Mouse (Mus musculus): ENCODE results near the gene Shld2. TPM values are rescaled to one million over a fixed set of nuclear protein-coding genes. Genes with fewer than 3 reads are reported as not detected.

Shld2 gene
- polyA plus RNA-seq, 1 experiment: 2.7 TPM

- H3K79me3 ChIP-seq (ENCODE audit: low read depth): no peaks in the 10 kb centered on the region
- TF ChIP-seq CEBPB (IDR thresholded peaks at IDR 0.05; ENCODE audit: low read depth): no peak
- no peak for TF ChIP-seq MYOG (IDR thresholded peaks at IDR 0.05; ENCODE audit: control insufficient read depth, extremely low read depth, insufficient read length)
- TF ChIP-seq MAX (IDR thresholded peaks at IDR 0.05): no peak
- no peak for TF ChIP-seq CTCF (IDR thresholded peaks at IDR 0.05; ENCODE audit: control insufficient read depth, insufficient read depth, insufficient read length)
- no peak for TF ChIP-seq MYOD1 (IDR thresholded peaks at IDR 0.05; ENCODE audit: control insufficient read depth, insufficient read length, low read depth)
- no peak for TF ChIP-seq FOSL1 (IDR thresholded peaks at IDR 0.05; ENCODE audit: insufficient read depth, low read length, poor library complexity, severe bottlenecking)
- TF ChIP-seq USF1 (IDR thresholded peaks at IDR 0.05; ENCODE audit: low read depth): no peak
- H3K27me3 ChIP-seq (ENCODE audit: control insufficient read depth, insufficient read depth, insufficient read length): peaks cover 7% of the 10 kb centered on the region
Observed at GRCm38 (mm10) chr14:34225986-34226385, 84.3 kb downstream of the Shld2 start.

DNA sequence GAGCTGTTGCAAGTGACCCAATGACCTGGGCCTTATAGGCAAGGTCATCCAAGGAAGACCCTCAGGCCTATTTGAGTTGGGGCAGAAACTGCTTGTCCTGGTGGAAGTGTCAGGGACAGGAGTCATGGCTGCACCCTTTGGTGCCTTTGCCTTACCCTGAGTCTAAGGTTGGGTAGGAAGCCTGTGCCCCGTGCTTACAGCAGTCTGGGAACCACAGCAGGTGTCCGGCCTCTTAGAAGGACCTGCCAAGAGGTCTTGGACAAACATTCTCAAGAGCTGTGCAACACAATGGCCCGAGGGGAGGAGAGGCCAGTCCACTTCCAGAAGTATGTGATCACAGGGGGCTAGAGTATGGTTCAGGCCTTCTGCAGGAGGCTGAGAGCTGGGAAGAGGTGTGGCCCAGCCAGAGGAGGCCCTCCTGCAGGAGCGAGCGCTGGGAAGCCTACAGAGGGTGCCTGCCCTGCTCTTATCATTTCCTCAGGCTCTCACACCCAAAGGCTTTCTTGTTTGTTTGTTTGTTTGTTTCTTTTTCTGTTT is 86.9 kb downstream of the Shld2 start:
- TF ChIP-seq CTCF (IDR thresholded peaks at IDR 0.05; ENCODE audit: control insufficient read depth, insufficient read depth, insufficient read length) (no peak), FOSL1 (IDR thresholded peaks at IDR 0.05; ENCODE audit: insufficient read depth, low read length, poor library complexity, severe bottlenecking) (no peak), MAX (IDR thresholded peaks at IDR 0.05) (no peak), MYOD1 (IDR thresholded peaks at IDR 0.05; ENCODE audit: control insufficient read depth, insufficient read length, low read depth) (no peak), USF1 (IDR thresholded peaks at IDR 0.05; ENCODE audit: low read depth) (no peak), CEBPB (IDR thresholded peaks at IDR 0.05; ENCODE audit: low read depth) (no peak), MYOG (IDR thresholded peaks at IDR 0.05; ENCODE audit: control insufficient read depth, extremely low read depth, insufficient read length) (no peak)
- no peaks in the 10 kb centered on the region for H3K79me3 ChIP-seq (ENCODE audit: low read depth)
- no peak overlapping the region for H3ac ChIP-seq (ENCODE audit: control insufficient read depth, insufficient read length, low read depth)
- no peaks in the 10 kb centered on the region for H3K36me3 ChIP-seq (ENCODE audit: control insufficient read depth, insufficient read depth)
- no peak overlapping the region for H3K4me3 ChIP-seq (ENCODE audit: insufficient read depth, poor library complexity, severe bottlenecking)
- H3K27me3 ChIP-seq (ENCODE audit: control insufficient read depth, insufficient read depth, insufficient read length): peaks cover 29% of the 10 kb centered on the region
- H3K79me2 ChIP-seq (ENCODE audit: control insufficient read depth, insufficient read depth): no peaks in the 10 kb centered on the region

More at GRCm38 (mm10) chr14:34225986-34226385, 84.3 kb downstream of the Shld2 start:
- Histone ChIP-seq H3K79me2 (ENCODE audit: control insufficient read depth, insufficient read depth) (no peaks in the 10 kb centered on the region), H3ac (ENCODE audit: control insufficient read depth, insufficient read length, low read depth) (no peak overlapping the region), H3K4me3 (ENCODE audit: insufficient read depth, poor library complexity, severe bottlenecking) (no peak overlapping the region), H3K36me3 (ENCODE audit: control insufficient read depth, insufficient read depth) (no peaks in the 10 kb centered on the region)

GRCm38 (mm10) chr14:34221416-34222077 is 88.7 kb downstream of the Shld2 start:
- no peak overlapping the region for H3ac ChIP-seq (ENCODE audit: control insufficient read depth, insufficient read length, low read depth)
- TF ChIP-seq MYOG (IDR thresholded peaks at IDR 0.05; ENCODE audit: control insufficient read depth, extremely low read depth, insufficient read length): no peak
- no peak for TF ChIP-seq CTCF (IDR thresholded peaks at IDR 0.05; ENCODE audit: control insufficient read depth, insufficient read depth, insufficient read length)
- no peak for TF ChIP-seq FOSL1 (IDR thresholded peaks at IDR 0.05; ENCODE audit: insufficient read depth, low read length, poor library complexity, severe bottlenecking)
- TF ChIP-seq MYOD1 (IDR thresholded peaks at IDR 0.05; ENCODE audit: control insufficient read depth, insufficient read length, low read depth): no peak
- no peak for TF ChIP-seq USF1 (IDR thresholded peaks at IDR 0.05; ENCODE audit: low read depth)
- TF ChIP-seq MAX (IDR thresholded peaks at IDR 0.05): no peak
- TF ChIP-seq CEBPB (IDR thresholded peaks at IDR 0.05; ENCODE audit: low read depth): no peak
- H3K79me3 ChIP-seq (ENCODE audit: low read depth): no peaks in the 10 kb centered on the region
- no peaks in the 10 kb centered on the region for H3K79me2 ChIP-seq (ENCODE audit: control insufficient read depth, insufficient read depth)
- no peaks in the 10 kb centered on the region for H3K36me3 ChIP-seq (ENCODE audit: control insufficient read depth, insufficient read depth)
- H3K27me3 ChIP-seq (ENCODE audit: control insufficient read depth, insufficient read depth, insufficient read length): peaks cover 33% of the 10 kb centered on the region
- H3K4me3 ChIP-seq (ENCODE audit: insufficient read depth, poor library complexity, severe bottlenecking): no peak overlapping the region

DNA sequence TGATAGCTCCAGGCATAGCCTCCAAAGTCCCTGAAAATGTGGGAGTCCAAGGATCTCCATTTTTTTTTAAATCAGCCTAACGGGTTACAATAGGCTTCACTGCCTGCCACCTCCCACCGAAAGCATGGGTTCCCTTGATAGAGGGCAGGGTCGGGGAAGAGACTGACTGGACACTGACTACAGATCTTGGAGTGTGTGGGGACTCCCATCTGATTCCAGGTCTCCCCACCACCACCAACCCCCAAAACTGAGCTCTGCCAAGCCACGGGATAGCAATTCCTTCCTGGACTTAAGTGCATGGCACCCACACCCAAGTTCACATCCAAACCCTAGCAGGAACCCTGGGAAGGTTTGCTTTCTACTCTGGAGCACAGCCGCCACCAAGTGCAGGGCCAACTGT is 89.9 kb downstream of the Shld2 start:
- no peak overlapping the region for H3ac ChIP-seq (ENCODE audit: control insufficient read depth, insufficient read length, low read depth)

DNA sequence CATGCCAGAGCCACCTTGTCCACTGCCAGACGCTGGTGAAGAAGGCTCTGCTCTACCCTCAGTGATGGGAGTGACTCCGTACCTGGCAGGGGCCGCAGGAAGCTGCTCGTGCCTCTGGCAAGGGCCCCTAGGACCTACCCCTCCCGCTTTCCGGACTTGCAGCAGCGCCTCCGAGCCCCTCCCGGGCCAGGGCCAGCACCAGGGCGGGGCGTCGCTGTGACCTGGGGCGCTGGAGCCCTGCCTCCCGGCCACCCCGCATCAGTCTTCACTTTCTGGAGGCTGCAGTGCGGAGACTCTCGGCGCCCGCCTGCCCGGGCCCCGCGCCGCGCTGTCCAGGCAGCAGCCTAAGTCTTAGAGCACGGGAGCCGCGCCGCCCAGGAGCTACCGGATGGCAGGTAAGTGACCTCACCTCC is 90.5 kb downstream of the Shld2 start:
- TF ChIP-seq FOSL1 (IDR thresholded peaks at IDR 0.05; ENCODE audit: insufficient read depth, low read length, poor library complexity, severe bottlenecking) (no peak), MYOG (IDR thresholded peaks at IDR 0.05; ENCODE audit: control insufficient read depth, extremely low read depth, insufficient read length) (no peak), USF1 (IDR thresholded peaks at IDR 0.05; ENCODE audit: low read depth) (no peak), MAX (IDR thresholded peaks at IDR 0.05) (no peak), MYOD1 (IDR thresholded peaks at IDR 0.05; ENCODE audit: control insufficient read depth, insufficient read length, low read depth) (no peak), CEBPB (IDR thresholded peaks at IDR 0.05; ENCODE audit: low read depth) (no peak), CTCF (IDR thresholded peaks at IDR 0.05; ENCODE audit: control insufficient read depth, insufficient read depth, insufficient read length) (no peak)
- H3K4me3 ChIP-seq (ENCODE audit: insufficient read depth, poor library complexity, severe bottlenecking): no peak overlapping the region

More for the DNA sequence above, 89.9 kb downstream of the Shld2 start:
- TF ChIP-seq MAX (IDR thresholded peaks at IDR 0.05) (no peak), USF1 (IDR thresholded peaks at IDR 0.05; ENCODE audit: low read depth) (no peak), MYOG (IDR thresholded peaks at IDR 0.05; ENCODE audit: control insufficient read depth, extremely low read depth, insufficient read length) (no peak), MYOD1 (IDR thresholded peaks at IDR 0.05; ENCODE audit: control insufficient read depth, insufficient read length, low read depth) (no peak), CEBPB (IDR thresholded peaks at IDR 0.05; ENCODE audit: low read depth) (no peak), CTCF (IDR thresholded peaks at IDR 0.05; ENCODE audit: control insufficient read depth, insufficient read depth, insufficient read length) (no peak), FOSL1 (IDR thresholded peaks at IDR 0.05; ENCODE audit: insufficient read depth, low read length, poor library complexity, severe bottlenecking) (no peak)
- H3K79me3 ChIP-seq (ENCODE audit: low read depth): no peaks in the 10 kb centered on the region
- no peak overlapping the region for H3K4me3 ChIP-seq (ENCODE audit: insufficient read depth, poor library complexity, severe bottlenecking)
- H3K79me2 ChIP-seq (ENCODE audit: control insufficient read depth, insufficient read depth): no peaks in the 10 kb centered on the region
- H3K36me3 ChIP-seq (ENCODE audit: control insufficient read depth, insufficient read depth): no peaks in the 10 kb centered on the region
- peaks cover 33% of the 10 kb centered on the region for H3K27me3 ChIP-seq (ENCODE audit: control insufficient read depth, insufficient read depth, insufficient read length)

More for the DNA sequence above, 90.5 kb downstream of the Shld2 start:
- peaks cover 33% of the 10 kb centered on the region for H3K27me3 ChIP-seq (ENCODE audit: control insufficient read depth, insufficient read depth, insufficient read length)
- H3K36me3 ChIP-seq (ENCODE audit: control insufficient read depth, insufficient read depth): no peaks in the 10 kb centered on the region
- H3K79me3 ChIP-seq (ENCODE audit: low read depth): no peaks in the 10 kb centered on the region
- H3ac ChIP-seq (ENCODE audit: control insufficient read depth, insufficient read length, low read depth): no peak overlapping the region
- H3K79me2 ChIP-seq (ENCODE audit: control insufficient read depth, insufficient read depth): no peaks in the 10 kb centered on the region
